Mouse (Mus musculus) forebrain, embryonic 16.5 days (tissue): Measurements from ENCODE around the gene Safb2. TPM values are rescaled to one million over a fixed set of nuclear protein-coding genes. Genes with fewer than 3 reads are reported as not detected.
A peak's percentile ranks its signal among the peaks of the same experiment; 100 is the strongest.

Experiments
- ATAC-seq: fragments of 200-750 bp; cut with Nextera tagmentation; 2 replicates; pipeline ENCODE4 v1.8.0; 2017; ENCODE audit warnings: mild to moderate bottlenecking, moderate library complexity
- H3K27ac ChIP-seq: fragments of 300-500 bp; sonication (generic); 2 replicates; pipeline ENCODE4 v1.5.1; 2014; ENCODE audit warnings: low read length, control low read depth
- H3K27me3 ChIP-seq: fragments of 300-500 bp; sonication (generic); replicated peaks from 2 replicates; pipeline ENCODE4 v1.6.1; 2014; ENCODE audit warnings: low read length; ENCODE audit not compliant: control insufficient read depth, insufficient read depth
- H3K36me3 ChIP-seq: fragments of 300-500 bp; sonication (generic); 2 replicates; pipeline ENCODE4 v1.6.1; 2014; ENCODE audit not compliant: control insufficient read depth, insufficient read depth
- H3K4me1 ChIP-seq: fragments of 300-500 bp; sonication (generic); replicated peaks from 2 replicates; pipeline ENCODE4 v1.6.1; 2014; ENCODE audit warnings: low read length; ENCODE audit not compliant: control insufficient read depth, insufficient read depth
- H3K4me2 ChIP-seq: fragments of 300-500 bp; sonication (generic); 2 replicates; pipeline ENCODE4 v1.6.1; 2014; ENCODE audit warnings: mild to moderate bottlenecking, low read length, control low read depth
- H3K4me3 ChIP-seq: fragments of 300-500 bp; sonication (generic); replicated peaks from 2 replicates; pipeline ENCODE4 v1.5.1; 2014; ENCODE audit warnings: mild to moderate bottlenecking, low read length, control low read depth
- H3K9ac ChIP-seq: fragments of 300-500 bp; sonication (generic); replicated peaks from 2 replicates; pipeline ENCODE4 v1.6.1; 2014; ENCODE audit warnings: low read depth, low read length, control low read depth
- H3K9me3 ChIP-seq: fragments of 300-500 bp; sonication (generic); 2 replicates; pipeline ENCODE4 v1.6.1; 2016; ENCODE audit warnings: low read length; ENCODE audit not compliant: control insufficient read depth
- WGBS: fragments of 180-500 bp; shearing (Covaris S2); extraction: QIAGEN DNeasy Blood & Tissue Kit; methylation state at CpG from one replicate; pipeline ENCODE4 v1.1.7; 2014; 5-methylcytosine and 5-hydroxymethylcytosine counted together
- polyA plus RNA-seq: library from polyadenylated mRNA; unstranded; fragments of >200 nt; fragmentation: Nextera tagmentation; extraction: Ambion mirVana; gene quantifications from 2 replicates; pipeline ENCODE4 v1.2.1, GENCODE M21; 2015

The Safb2 gene
- polyA plus RNA-seq, 1 experiment from 2014 or later = 85.4 TPM

DNA sequence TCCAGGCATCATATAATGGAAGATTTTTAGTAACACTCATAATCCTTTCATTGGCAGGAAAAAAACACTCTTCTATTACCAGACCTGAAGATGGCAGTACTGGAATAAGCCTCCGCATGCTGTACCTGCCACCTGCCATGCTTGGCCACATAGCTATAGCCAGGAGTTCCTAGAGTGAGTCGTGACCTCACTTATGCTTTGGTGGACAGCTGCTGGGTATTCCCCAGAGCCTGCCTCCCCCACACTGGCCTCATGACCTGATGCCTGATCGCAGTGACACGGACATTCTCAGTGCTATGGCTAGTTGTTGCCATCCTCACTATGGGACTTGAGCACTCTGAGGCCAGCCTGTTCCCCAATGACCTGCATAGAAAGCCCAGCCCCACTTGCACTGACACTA, 14.1 kb downstream of the Safb2 start:
- no peaks in the 10 kb centered on the region for H3K9me3 ChIP-seq
- WGBS = 96% methylated on average over 4 of the region's 4 CpGs
- ATAC-seq = no peak
- no peaks in the 10 kb centered on the region for H3K27me3 ChIP-seq
- no peak overlapping the region for H3K27ac ChIP-seq
- peaks cover 61% of the 10 kb centered on the region for H3K36me3 ChIP-seq
- no peaks in the 10 kb centered on the region for H3K4me1 ChIP-seq
- no peak overlapping the region for H3K9ac ChIP-seq
- H3K4me3 ChIP-seq = no peak overlapping the region
- H3K4me2 ChIP-seq = no peak overlapping the region

DNA sequence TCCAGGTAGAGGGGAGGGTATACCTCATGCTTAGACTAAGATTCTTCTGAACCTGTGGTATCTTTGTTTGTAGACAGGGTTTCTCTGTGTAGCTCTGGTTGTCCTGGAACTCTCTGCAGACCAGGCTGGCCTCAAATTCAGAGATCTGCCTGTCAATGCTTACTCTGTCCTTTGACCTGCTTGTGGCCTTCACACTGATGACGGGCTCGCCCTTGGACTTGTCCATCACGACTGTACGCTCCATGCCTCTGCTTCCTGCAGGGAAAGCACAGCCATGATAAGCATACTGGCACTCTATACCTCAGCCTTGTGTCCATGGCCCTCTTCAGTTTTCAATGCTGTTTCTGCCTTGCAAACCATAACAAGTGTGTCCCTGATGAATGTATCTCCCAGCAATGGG, 17.0 kb downstream of the Safb2 start:
- peaks cover 63% of the 10 kb centered on the region for H3K36me3 ChIP-seq
- H3K27ac ChIP-seq = no peak overlapping the region
- no peaks in the 10 kb centered on the region for H3K4me1 ChIP-seq
- no peak for ATAC-seq
- no peak overlapping the region for H3K4me2 ChIP-seq
- 86% methylated on average over 4 of the region's 4 CpGs for WGBS
- no peak overlapping the region for H3K9ac ChIP-seq
- H3K27me3 ChIP-seq = no peaks in the 10 kb centered on the region
- H3K9me3 ChIP-seq = no peaks in the 10 kb centered on the region
- no peak overlapping the region for H3K4me3 ChIP-seq

- H3K4me2 ChIP-seq = no peak overlapping the region
- H3K36me3 ChIP-seq = peaks cover 65% of the 10 kb centered on the region
- ATAC-seq = no peak
- H3K4me1 ChIP-seq = no peaks in the 10 kb centered on the region
- no peaks in the 10 kb centered on the region for H3K27me3 ChIP-seq
- 96% methylated on average over 5 of the region's 5 CpGs for WGBS
- H3K4me3 ChIP-seq = no peak overlapping the region
- no peaks in the 10 kb centered on the region for H3K9me3 ChIP-seq
- no peak overlapping the region for H3K27ac ChIP-seq
- H3K9ac ChIP-seq = no peak overlapping the region
Observed at GRCm38 (mm10) chr17:56566918-56567317, 17.5 kb downstream of the Safb2 start.

DNA sequence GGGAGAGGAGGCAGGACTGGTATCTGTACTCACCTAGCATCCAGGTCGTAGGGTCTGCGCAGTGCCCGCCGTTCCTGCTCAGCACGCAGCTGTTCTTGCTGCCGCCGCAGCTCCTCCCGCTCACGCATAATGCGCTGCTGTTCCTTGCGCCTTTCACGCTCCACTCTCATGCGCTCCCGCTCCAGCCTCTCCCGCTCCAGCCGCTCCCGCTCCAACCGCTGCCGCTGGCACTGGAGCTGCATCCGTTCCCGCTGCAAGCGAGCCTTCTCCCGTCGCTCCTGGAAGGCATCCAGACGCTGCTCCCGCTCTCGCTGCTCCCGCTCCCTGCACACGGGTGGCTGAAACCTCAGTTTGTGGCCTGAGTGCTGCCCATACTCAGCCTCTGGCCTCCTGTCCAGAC, 18.1 kb downstream of the Safb2 start:
- no peak overlapping the region for H3K27ac ChIP-seq
- no peak for ATAC-seq
- peaks cover 70% of the 10 kb centered on the region for H3K36me3 ChIP-seq
- H3K9me3 ChIP-seq = no peaks in the 10 kb centered on the region
- no peaks in the 10 kb centered on the region for H3K4me1 ChIP-seq
- no peak overlapping the region for H3K4me2 ChIP-seq
- WGBS = 89% methylated on average over 29 of the region's 29 CpGs
- H3K9ac ChIP-seq = no peak overlapping the region
- H3K4me3 ChIP-seq = no peak overlapping the region
- H3K27me3 ChIP-seq = no peaks in the 10 kb centered on the region

- 96% methylated on average over 2 of the region's 2 CpGs for WGBS
- no peaks in the 10 kb centered on the region for H3K9me3 ChIP-seq
Observed at GRCm38 (mm10) chr17:56561866-56562265, 22.5 kb downstream of the Safb2 start.

GRCm38 (mm10) chr17:56560131-56560530, 24.3 kb downstream of the Safb2 start:
- ATAC-seq = no peak
- Histone ChIP-seq H3K36me3 (peaks cover 29% of the 10 kb centered on the region), H3K27ac (no peak overlapping the region), H3K27me3 (no peaks in the 10 kb centered on the region), H3K4me2 (no peak overlapping the region), H3K4me3 (no peak overlapping the region), H3K4me1 (no peaks in the 10 kb centered on the region), H3K9ac (no peak overlapping the region), H3K9me3 (no peaks in the 10 kb centered on the region)
- WGBS = 53% methylated on average over 1 of the region's 1 CpGs

More at GRCm38 (mm10) chr17:56561866-56562265, 22.5 kb downstream of the Safb2 start:
- no peaks in the 10 kb centered on the region for H3K4me1 ChIP-seq
- ATAC-seq = no peak
- H3K9ac ChIP-seq = no peak overlapping the region
- H3K36me3 ChIP-seq = peaks cover 42% of the 10 kb centered on the region
- H3K4me2 ChIP-seq = no peak overlapping the region
- H3K27me3 ChIP-seq = no peaks in the 10 kb centered on the region
- H3K27ac ChIP-seq = no peak overlapping the region
- H3K4me3 ChIP-seq = no peak overlapping the region

DNA sequence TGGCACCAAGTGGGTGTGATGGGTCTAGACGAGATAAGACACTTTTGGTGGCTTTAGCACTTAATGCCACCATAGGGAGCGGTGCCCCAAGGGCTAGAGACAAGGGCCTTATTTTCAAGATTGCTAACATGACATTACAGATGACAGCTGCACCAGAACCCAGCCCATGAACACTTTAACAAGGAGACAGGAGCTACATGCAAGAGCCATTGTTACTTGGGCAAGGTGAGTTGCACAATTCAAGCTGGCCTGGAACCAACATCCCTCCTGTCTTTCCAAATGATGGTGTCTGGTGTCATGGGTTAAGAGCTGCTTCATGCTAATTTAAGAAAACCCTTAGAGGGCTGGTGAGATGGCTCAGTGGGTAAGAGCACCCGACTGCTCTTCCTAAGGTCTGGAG, 25.0 kb downstream of the Safb2 start:
- no peak overlapping the region for H3K27ac ChIP-seq
- ATAC-seq = no peak

DNA sequence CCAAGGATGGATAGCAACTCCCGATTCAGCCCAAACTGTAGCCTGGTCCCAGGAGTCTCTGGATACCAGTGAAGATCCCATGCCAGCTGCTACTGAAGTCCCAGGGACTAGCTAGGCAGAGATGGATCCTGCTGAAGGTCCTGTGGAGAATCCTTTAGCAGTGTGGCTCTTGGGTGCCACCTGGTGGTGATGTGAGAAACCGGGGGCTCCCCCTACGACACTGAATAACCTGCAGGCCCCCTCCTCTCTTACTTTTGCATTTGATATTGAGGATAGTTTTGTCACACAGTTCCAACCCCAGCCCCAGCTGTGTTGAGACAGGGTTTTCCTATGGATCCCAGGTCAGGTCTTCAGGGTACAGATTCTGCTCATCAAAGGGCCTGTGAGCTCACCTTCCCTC, 25.9 kb downstream of the Safb2 start:
- H3K4me3 ChIP-seq = no peak overlapping the region
- H3K36me3 ChIP-seq = peaks cover 15% of the 10 kb centered on the region
- no peaks in the 10 kb centered on the region for H3K9me3 ChIP-seq
- ATAC-seq = peak; percentile 76
- no peak overlapping the region for H3K27ac ChIP-seq
- 19% methylated on average over 3 of the region's 3 CpGs for WGBS
- H3K9ac ChIP-seq = no peak overlapping the region
- no peaks in the 10 kb centered on the region for H3K4me1 ChIP-seq
- H3K27me3 ChIP-seq = no peaks in the 10 kb centered on the region
- no peak overlapping the region for H3K4me2 ChIP-seq

More for the DNA sequence above, 25.0 kb downstream of the Safb2 start:
- Histone ChIP-seq H3K9ac (no peak overlapping the region), H3K4me2 (no peak overlapping the region), H3K4me1 (no peaks in the 10 kb centered on the region), H3K36me3 (peaks cover 24% of the 10 kb centered on the region), H3K4me3 (no peak overlapping the region), H3K9me3 (no peaks in the 10 kb centered on the region), H3K27me3 (no peaks in the 10 kb centered on the region)
- 73% methylated on average over 3 of the region's 3 CpGs for WGBS

GRCm38 (mm10) chr17:56554122-56554551, 30.2 kb downstream of the Safb2 start, which contains the start of gene Gm20219:
Gm20219 (minus strand) TSS chr17:56554387.
- Histone ChIP-seq H3K4me1 (peaks cover 22% of the 10 kb centered on the region), H3K4me3 (no peak within 1 kb of the TSS), H3K36me3 (no peaks in the 10 kb centered on the region), H3K4me2 (no peak within 1 kb of the TSS), H3K9me3 (no peaks in the 10 kb centered on the region), H3K9ac (no peak within 1 kb of the TSS), H3K27me3 (no peaks in the 10 kb centered on the region), H3K27ac (no peak within 1 kb of the TSS)
- WGBS = 86% methylated on average over 20 of the region's 20 CpGs
- no peak for ATAC-seq

DNA sequence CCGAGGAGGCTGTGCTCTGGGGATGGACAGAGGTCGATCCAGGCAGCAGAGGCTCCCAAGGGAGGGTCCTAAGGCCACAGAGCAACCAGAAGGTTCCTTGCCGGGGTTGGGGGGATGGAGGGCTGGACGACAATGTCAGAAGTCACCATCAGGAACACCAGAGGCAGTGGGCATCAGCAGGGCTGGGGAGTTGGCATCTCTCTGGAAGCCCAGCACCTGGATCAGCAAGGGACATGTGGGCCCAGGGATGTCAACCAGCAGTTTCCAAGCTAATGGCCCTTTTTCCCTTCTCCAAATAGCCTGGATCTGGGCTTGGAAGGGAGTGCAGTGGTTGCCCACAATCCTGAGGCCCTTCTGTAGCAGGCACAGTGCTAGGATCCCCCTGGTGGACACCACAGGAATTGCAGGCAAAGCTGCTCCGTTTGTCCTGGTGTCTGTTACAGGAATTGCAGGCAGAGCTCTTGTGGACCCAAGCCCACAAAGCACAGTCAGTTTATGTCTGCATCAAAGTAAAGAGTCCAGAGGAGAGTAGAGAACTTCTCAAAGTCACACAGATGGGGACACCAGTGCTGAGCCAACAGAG, 31.5 kb downstream of the Safb2 start:
- Histone ChIP-seq H3K4me2 (no peak overlapping the region), H3K9ac (peak overlapping the region; percentile 15; the same call in 1 of the 2 replicates), H3K9me3 (no peaks in the 10 kb centered on the region), H3K4me3 (no peak overlapping the region), H3K36me3 (no peaks in the 10 kb centered on the region), H3K4me1 (peaks cover 32% of the 10 kb centered on the region), H3K27ac (peak overlapping the region; percentile 94), H3K27me3 (no peaks in the 10 kb centered on the region)
- 47% methylated on average over 5 of the region's 5 CpGs for WGBS
- peak; percentile 34 for ATAC-seq
